Mouse (Mus musculus): ENCODE results near the gene Gm21915.

Gene Gm21915

DNA sequence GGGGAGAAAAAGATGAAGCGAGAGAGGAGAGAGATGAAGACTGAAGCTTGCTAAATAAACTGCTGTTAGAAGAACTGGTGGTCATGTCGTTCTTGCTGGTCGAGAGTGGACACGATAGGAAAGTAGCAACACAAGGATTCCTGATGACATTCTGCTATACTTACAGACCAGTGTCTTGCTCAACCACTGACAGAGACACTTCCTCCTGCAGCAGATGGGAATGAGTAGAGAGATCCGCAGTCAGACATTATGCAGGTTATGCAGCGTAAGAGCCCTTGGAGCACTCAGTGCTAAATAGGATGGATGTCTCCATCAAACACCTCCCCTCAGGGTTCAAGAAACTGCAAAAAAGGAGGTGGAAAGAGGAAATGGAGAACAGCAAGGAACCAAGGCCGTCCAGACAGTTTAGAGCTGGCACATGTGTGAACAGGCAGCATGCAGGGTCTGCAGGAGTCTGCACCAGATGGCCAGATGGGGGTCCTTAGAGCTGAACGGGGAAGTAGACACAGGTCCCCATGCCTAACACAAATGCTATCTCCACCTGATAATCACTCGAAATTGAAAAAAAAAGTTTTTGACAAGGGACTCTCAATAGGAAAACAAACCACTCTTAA, 4.1 kb upstream of the Gm21915 start:
- DNase-seq (ENCODE audit: low read depth, low spot score) = no peak

DNA sequence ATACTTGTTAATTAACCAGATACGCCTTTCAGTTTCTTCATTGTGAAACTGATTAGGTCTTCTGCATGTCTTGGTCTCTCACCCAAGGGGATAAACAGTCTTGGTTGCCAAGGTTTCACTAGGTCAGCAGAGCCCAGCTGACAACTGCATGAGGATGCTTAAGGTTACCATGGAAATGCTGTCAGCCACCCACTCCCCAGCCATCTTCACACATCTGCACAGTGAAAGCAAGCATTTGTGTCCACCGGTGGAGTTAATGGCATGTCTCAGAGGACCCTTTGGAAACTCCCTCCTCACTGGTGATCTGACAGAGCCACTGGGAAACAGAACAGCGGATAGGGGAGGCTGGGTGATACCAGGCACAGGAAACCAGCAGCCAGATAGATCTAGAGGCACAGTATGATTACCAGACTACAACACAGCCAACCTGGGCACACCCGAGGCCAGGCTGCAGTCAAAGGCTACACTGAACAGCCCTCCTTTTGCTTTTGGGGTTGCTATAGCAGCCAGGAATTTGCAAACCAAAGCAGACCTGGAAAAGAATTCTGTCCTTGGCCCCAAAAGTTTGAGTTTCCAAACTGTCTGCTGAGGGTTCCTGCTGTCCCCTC, 1.0 kb downstream of the Gm21915 start:
- DNase-seq (ENCODE audit: low read depth, low spot score) = no peak

DNA sequence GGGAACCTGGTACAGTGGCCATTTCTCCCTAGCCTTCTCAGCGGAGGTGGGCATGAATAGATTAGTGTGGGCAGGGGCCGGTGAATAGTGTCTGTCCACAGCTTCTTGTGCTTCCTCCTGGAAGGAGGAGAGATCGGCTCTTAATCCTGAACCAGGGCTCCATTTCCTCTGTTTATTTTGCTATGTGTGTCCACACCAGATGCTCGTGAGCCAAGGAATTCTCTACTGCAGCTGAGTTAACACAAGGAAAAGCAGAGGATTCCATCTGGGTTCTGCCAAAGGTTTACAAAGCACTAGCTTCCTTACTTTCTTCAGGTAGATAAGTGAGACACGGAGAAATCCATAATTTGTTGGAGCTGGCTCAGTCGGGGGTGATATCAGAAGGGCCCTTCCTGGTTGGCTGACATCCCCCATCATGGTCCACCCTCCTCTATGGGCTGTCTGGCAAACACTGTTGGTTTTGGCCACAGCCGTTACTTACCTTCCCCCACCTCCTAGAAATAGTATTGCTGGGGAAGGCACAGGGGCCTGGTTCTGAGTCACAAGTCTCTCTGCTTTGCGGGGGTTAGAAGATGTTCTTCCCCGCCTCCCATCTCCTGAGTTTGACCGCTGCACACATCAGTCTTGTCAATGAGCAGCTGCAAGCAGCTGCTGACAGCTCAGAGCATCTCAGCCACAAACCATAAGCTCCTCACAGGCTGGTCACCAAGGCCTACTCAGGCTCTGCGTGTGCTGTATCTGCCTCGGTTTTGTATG, 5.0 kb downstream of the Gm21915 start:
- no peak for DNase-seq (ENCODE audit: low read depth, low spot score)

DNA sequence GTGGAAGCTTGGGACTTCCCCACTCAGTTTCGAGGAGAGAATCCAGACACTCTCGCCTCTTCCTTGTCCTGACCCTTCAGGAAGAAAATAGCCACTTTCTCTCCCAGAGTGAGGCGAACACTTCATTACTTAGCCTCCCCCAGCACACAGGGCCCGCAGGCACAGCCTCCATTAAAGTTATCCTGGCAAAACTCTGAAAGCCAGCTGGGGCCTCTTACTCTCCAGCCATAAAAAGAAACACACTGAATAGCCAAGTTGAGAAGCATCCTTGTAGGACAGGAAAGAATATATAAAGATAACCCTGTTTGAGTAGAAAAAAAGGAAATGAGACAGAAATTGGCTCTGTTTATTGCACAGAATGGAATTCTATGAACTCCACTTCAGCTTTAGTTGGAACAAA, 8.2 kb downstream of the Gm21915 start:
- DNase-seq (ENCODE audit: low read depth, low spot score) = no peak

DNA sequence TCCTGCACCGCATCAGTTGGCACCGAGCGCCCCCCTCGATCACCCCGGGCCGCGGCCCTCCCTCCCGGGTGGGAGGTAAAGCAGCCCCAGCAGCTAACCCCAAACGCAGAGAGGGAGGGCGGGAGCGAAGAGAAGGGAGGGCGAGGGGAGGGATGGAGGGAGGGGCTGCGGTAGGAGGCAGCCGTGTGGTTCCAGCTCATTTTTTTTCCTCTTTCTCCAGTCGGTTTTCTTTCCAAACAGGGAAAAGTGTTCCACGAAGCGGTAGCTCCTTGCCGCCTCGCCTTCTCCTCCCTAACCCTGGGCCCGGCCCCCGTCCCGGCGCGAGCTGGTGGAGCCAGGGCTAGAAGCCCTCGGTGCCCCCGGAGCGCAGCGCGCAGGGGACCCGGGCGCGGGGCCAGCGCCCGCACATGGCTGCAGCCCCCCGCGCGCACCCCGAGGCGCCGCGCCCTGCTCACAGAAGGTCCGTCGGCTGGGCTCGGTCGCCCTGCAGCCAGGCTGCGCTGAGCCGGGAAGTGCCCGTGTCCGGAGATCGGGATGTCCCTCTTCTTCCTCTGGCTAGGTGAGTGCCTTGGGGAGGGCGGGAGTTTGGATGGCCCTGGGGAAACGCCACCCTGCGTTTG, 15.5 kb downstream of the Gm21915 start, which contains the start of gene Clmp:
Clmp (plus strand) TSS at position 162 of the 620 bp plus-strand sequence.
- no peak for DNase-seq (ENCODE audit: low read depth, low spot score)

DNA sequence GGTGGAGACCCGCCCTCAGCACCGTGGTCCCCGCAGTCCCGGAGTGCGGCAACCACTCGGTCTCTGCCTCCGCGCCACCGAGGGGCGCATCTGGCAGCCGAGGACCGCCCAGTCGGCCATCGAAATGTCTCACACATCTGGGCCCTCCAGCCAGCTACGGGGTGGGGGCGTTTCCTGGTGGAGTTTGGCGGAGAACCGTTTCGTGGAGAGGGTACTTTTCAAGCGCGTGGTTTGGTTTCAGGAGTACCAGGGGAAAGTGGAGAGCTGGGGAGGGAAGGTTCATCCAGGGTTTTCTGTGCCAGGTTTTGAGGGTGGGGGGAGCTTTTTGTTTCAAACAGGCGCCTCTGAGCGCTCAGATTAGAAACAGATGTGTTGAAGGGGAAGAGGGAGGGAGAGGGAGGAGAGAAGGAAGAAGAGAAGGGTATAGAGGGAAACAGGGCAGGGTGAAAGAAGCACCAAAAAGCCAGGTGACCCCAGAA, 16.0 kb downstream of the Gm21915 start:
- DNase-seq (ENCODE audit: low read depth, low spot score) = no peak

DNA sequence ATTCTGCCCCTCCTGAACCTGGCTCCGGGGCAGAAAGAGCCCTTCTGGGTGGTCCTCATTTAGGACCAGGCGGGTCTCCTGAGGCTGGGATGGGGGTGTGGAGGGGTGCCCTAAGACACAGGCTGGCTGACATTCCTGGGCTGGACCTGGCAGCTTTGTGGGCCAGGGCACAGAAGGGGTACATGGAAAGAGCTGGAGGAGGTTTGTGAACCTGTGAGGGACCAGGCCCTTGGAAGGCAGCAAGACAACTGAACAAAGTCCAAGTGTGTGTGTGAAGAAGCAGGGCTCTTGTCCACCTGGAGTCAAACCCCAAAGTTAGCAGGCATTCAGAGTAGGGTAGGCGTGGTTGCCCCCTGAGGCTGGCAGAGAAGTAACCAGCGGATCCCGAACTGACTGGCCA, 16.6 kb downstream of the Gm21915 start:
- no peak for DNase-seq (ENCODE audit: low read depth, low spot score)

DNA sequence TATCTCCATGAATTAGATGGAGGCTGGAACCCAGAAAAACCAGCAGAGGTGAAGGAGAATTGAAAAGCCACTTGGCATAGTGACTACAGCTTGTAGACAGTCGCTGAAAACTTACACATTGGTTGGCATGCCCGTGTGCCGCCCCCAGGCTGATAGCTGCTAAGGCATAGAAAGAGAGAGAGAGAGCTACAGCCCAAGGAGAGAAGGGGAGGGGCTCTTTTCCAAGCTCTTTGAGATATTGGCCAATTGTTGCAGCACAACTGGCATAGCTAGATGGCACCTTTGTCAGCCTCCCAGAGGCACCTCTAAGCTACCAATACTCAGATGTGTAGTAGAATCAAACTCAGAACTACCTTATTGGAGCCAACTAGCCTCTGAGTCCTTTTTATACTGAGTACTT, 17.1 kb downstream of the Gm21915 start:
- no peak for DNase-seq (ENCODE audit: low read depth, low spot score)

DNA sequence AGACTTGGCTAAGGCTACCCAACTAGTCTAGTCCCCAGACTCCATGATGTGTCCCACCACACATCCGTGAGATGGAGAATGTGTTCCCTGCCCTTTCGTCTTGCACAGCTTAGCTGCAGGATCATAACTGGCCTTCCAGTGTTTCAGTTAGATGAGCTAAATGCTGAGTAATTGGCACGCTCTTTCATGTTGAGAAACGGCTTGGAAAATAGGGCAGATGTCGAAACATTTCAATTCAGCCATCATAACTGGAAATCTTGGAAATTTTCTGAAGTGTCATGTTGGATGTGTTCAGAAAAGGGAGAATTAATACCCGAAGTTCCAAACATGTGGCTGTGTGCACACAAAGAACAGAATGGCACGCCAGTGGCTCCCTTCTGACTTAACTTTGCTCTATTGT, 20.1 kb downstream of the Gm21915 start:
- no peak for DNase-seq (ENCODE audit: low read depth, low spot score)

DNA sequence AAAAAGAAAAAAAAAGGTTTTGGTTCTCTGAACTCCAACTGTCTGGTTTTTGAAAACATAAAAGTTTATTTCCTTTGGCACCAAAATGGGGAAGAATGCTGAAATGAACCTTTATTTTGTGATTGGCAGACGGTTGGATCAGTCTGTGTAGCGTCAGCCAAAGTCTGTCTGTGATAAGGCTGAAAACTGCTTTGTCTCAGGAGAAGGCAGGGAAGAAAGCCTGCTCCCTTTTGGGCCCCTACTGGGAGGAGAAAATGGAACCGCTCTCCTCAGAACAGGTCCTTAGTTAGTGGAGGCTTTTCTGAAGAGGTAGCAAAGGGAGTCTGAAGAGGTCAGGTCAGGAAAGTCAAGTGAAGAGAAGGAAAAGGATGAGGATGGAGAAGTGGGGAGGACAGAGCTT, 22.6 kb downstream of the Gm21915 start:
- no peak for DNase-seq (ENCODE audit: low read depth, low spot score)

DNA sequence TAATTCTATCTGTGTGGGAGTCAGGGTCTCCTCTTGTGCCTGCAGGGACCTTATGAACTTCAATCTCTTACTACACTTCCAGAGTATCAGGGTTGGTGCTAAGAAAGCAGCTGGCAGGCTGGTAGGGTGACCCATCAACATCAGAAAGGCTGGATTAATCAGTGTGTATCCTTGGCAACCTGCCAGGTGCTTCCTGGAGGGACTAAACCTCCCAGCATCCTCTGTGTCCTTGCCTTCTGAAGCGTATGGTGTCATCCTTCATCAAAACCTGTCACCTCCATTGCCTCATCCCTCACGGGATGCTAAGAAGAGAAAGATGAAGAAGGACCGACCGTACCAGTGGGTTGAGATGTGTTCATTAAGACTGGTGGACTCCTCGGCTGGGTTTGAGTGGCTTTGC, 23.4 kb downstream of the Gm21915 start:
- no peak for DNase-seq (ENCODE audit: low read depth, low spot score)

DNA sequence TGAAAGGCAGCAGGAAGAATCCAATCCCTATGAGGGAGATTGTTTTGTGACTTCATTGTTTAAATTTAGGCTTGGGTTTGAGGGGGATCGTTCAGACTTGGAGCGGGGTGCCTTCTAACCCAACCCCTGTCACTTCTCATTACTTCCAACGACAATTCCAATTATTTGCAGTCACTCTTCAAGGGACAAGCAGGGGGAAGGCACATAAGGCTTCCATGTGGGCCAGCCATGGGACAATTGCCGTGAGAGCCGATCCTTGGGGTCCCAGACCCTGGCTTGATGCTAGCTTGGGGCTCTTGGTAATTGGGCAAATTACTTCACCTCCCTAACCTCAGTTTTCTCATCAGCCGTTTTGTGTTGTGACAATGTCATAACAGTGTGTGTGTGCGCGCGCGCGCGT, 23.9 kb downstream of the Gm21915 start:
- DNase-seq (ENCODE audit: low read depth, low spot score) = no peak

DNA sequence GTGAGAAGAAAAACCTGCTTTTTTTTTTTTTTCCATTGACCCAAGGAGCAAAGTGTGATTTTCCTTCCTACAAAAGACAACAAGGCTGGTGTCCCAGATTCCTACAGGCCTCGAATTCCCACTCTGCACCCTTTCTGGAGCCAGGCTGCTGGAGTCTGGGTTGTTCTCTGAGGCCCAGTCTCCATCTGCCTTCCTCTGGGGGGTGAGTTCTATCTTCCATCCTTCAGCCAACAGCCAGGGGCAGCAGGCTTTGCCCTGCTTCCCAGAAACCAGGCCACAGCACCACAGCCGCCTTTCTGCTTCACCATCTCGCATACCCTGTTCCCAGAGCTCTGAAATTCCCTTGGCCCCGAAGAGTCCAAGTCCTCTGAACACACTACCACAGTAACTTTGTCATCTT, 25.7 kb downstream of the Gm21915 start:
- DNase-seq (ENCODE audit: low read depth, low spot score) = no peak

DNA sequence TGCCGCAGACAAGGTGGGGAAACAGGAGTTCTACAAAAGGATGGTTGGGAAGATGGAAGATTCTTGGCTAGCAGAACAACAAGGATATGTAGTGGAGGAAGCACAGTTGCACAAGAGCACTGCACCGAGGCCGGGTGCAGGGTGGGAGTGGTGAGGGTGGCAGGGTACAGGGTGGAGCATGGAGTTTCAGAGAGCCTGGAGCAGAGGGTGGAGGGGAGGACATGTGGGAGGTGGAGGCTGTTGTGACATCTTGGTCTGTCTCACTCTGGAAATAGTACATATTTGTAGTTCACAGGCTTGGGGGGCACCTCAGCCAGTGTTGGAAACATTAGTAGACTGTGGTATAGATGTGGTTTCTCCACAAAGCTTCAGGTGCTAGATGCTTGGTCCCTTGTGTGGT, 28.8 kb downstream of the Gm21915 start:
- DNase-seq (ENCODE audit: low read depth, low spot score) = no peak

DNA sequence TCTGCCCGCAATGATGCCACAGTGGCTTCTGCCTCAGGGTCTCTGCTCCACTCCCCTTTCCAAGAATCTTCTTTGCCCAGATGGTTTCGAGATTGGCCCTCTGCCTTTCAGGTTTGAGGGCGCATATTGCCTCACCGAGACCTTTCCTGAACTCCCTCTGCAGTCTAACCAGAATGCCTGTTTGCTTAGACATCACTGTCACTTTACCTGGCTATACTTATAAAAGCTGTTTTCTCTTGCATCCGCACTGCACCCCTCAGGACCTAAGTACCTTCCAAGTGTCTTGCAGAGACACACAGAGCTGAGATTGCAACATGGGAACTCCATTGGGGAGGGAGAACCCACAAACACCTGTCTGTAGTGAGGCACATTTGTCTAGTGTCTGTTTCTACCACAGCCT, 29.8 kb downstream of the Gm21915 start:
- DNase-seq (ENCODE audit: low read depth, low spot score) = no peak

DNA sequence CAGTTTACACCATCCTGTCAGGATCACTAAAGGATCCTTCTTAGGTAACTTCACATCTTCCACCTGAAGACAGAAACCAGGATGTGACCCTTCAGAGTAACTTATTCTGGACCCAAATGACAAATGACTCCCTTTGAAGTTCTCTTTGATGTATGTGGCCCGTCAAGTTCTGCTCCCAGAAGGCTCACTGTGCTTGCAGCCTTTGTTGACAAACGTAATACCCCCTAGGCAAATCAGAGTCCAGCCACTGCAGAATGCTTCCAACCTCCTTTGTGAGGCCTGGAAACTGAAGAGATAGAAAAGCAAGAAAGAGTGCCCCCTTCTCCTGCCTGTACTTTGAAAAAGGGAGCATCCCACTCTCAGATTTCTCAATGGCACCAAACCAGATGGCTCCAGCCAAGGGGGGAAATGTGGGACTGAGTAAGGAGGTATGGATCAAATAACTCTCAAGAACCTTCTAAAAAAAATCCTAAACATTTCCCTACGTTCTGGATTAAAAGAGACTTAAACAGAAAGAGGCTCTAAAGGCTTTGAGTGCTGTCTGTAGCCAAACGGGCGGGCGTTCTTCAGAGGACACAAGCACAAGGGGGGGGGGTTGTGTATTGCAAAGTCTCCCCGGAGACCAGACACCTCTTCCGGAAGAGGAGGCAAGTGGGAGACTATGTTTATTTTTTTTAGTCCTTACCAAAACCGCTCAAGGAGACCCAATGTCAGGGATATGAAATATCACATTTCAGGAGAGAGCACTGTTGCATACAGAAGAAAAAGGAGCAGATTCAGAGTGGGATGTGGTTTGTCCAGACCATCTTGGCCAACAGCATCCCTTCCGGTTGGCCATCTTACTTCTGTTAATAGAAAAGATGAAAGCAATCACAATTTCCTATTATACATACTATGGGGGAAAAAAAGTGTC, 34.2 kb downstream of the Gm21915 start:
- DNase-seq (ENCODE audit: low read depth, low spot score) = no peak

DNA sequence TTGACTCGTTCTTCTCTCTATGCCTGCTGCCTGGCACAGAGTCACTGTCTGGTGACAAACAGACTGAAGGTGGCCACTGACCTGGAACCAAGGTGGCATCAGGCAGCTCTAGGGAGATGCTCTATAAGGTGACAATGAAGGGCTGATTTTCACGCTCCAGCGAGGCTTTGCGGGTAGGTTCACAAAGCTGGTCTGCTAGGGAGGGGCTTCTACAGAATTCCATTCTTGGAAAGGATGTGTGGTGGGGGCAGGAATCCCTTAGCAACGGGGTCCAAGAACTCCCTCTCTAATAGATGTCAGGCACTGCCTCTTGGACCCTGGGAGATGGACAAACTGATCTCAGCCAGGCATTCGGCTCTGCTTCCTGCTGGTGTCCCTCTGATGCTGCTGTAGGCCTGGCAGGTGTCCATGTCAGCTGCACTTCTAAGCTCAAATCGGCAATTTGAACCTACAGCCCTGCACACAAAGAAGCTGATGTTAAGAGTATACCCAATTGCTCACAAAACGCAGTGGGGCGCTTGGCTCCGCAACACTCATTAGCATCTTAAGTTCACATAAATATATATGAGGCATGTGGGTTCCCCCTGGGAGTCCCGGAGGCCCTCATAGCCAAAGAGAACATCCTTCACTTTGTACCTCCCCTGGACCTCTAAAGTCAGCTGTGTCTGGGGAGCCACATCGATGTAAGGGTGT, 38.2 kb downstream of the Gm21915 start:
- DNase-seq (ENCODE audit: low read depth, low spot score) = no peak

DNA sequence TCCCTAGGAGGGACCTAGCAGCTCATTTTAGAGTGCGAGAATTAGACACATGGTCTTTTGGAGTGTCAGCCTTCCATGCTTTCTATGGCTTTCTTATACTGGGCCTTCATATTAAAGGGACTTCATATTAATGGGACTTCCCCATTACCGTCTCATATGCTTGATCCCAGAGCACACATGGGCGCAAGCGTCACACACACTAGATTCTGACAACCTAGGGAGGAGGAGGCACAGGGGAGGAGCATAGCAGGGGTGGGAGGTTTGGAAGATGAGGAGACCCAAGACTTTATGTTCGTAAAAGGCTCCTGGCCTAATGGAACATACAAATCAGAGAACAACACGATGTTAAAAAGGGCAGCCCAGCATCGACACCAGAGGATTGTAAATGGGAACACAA, 38.7 kb downstream of the Gm21915 start:
- no peak for DNase-seq (ENCODE audit: low read depth, low spot score)

DNA sequence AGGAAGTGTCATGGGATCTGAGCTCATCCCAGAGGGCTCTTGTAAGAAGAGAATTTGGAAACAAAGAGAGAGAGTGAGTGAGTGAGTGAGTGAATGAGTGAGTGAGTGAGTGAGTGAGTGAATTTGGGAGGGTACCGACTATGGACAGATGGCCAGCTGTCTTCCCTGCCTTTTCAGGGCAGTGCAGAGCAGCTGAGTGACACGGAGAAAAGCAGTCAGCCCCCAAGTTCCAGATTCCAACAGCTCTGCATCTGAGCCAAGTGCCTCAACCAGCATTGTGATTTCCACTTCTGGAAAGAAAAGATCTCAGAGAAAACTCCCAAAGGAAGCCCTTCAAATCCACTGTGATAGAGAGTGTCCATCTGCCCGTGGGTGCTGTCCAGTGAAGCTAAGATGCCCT, 39.2 kb downstream of the Gm21915 start:
- DNase-seq (ENCODE audit: low read depth, low spot score) = no peak

DNA sequence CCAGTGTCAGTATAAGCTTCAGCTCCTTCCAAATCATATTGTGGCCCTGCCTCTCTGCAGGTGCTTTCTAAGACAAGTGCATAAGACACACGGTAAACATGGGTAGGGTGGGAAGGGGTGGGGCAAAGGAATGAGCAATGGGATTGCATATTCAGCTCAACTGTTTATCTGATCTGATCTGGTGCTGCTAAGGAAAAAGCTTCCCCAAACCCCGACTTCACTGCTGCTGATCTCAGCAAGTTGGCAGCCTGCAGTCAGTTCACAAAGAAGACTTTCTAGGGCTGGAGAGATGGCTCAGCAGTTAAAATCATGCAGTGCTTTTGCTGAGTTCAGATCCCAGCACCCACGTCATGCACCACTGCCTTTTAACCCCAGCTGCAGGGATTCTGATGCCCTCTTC, 39.6 kb downstream of the Gm21915 start:
- no peak for DNase-seq (ENCODE audit: low read depth, low spot score)

DNA sequence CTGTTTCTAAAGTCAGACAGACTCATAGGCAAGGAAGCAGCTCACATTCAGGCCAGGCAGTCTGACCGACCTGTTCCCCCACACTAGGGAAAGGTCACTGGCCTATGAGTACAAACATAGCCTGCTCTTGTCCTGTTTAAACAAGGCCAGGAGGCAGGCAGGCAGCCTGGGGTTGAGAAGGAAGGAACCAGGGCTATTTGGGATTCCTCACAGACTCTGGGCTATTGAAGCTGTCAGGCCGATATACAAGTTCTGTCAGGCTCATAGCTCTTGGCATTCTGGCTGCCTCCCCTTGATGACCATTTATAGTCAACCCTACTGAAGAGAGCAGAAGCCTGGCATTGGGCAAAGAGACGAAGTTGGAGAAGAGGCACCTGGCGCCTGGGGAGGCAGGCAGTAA, 41.2 kb downstream of the Gm21915 start:
- no peak for DNase-seq (ENCODE audit: low read depth, low spot score)
